Mouse (Mus musculus) MEL (cell line): ENCODE measurements around the gene Sipa1l1. TPM values are rescaled to one million over a fixed set of nuclear protein-coding genes. Genes with fewer than 3 reads are reported as not detected.

ENCODE experiments used
- DNase-seq: peaks from one replicate; pipeline ENCODE4 v3.0.0; 2011; ENCODE audit warnings: low read depth, low spot score
- H3K27ac ChIP-seq: 2 replicates; pipeline ENCODE4 v1.5.1; 2012; ENCODE audit warnings: low read depth, mild to moderate bottlenecking, control low read depth, low read length, moderate library complexity; ENCODE audit not compliant: control insufficient read depth
- H3K27me3 ChIP-seq, 2 experiments: fragments of 150-350 bp in 1 of 2; sonication (generic) in 1 of 2; 2 replicates each; pipeline ENCODE4 v1.6.1; 2012; ENCODE audit warnings: low read length in 2 of 2, mild to moderate bottlenecking in 2 of 2, improper control_type of control experiment in 1 of 2, moderate library complexity in 1 of 2; ENCODE audit not compliant: insufficient read depth in 2 of 2, control insufficient read depth in 1 of 2
- H3K36me3 ChIP-seq, 2 experiments: 2 replicates each; pipeline ENCODE4 v1.6.1; 2012 to 2014; ENCODE audit warnings: low read length in 2 of 2, improper control_type of control experiment in 1 of 2, inconsistent platforms in 1 of 2, mild to moderate bottlenecking in 1 of 2; ENCODE audit not compliant: insufficient read depth in 2 of 2, control insufficient read depth in 1 of 2
- H3K4me1 ChIP-seq, 2 experiments: fragments of 150-350 bp in 1 of 2; sonication (generic) in 1 of 2; 2 replicates each; pipeline ENCODE4 v1.6.1; 2012; ENCODE audit warnings: low read length in 2 of 2, improper control_type of control experiment in 1 of 2, mild to moderate bottlenecking in 1 of 2; ENCODE audit not compliant: insufficient read depth in 2 of 2, control insufficient read depth in 1 of 2
- H3K4me3 ChIP-seq, 2 experiments: fragments of 150-350 bp in 1 of 2; sonication (generic) in 1 of 2; 2 replicates each; pipeline ENCODE4 v1.5.1; 2012; ENCODE audit warnings: low read depth in 2 of 2, low read length in 2 of 2, mild to moderate bottlenecking in 2 of 2, moderate library complexity in 2 of 2, control low read depth in 1 of 2, improper control_type of control experiment in 1 of 2; ENCODE audit not compliant: control insufficient read depth in 1 of 2, insufficient read depth in 1 of 2
- H3K79me2 ChIP-seq: 2 replicates; pipeline ENCODE4 v1.6.1; 2012; ENCODE audit warnings: mild to moderate bottlenecking, low read length, moderate library complexity; ENCODE audit not compliant: control insufficient read depth, poor library complexity, insufficient read depth
- H3K9ac ChIP-seq: 2 replicates; pipeline ENCODE4 v1.6.1; 2012; ENCODE audit warnings: low read depth, mild to moderate bottlenecking, control low read depth, low read length, moderate library complexity; ENCODE audit not compliant: control insufficient read depth, poor library complexity, severe bottlenecking
- H3K9me3 ChIP-seq: fragments of 150-350 bp; sonication (generic); replicated peaks from 2 replicates; pipeline ENCODE4 v1.6.1; 2012; ENCODE audit warnings: mild to moderate bottlenecking, low read length, improper control_type of control experiment, moderate library complexity; ENCODE audit not compliant: insufficient read depth
- E2F4 ChIP-seq: IDR thresholded peaks from 2 replicates; pipeline ENCODE4 v1.6.1; 2011; ENCODE audit warnings: low read depth, low read length, improper control_type of control experiment, borderline replicate concordance
- GABPA ChIP-seq: IDR thresholded peaks from 2 replicates; pipeline ENCODE4 v1.6.1; 2012; ENCODE audit warnings: low read depth, mild to moderate bottlenecking, inconsistent platforms, low read length, improper control_type of control experiment, moderate library complexity
- GATA1 ChIP-seq: IDR thresholded peaks from 2 replicates; pipeline ENCODE4 v1.6.1; 2011; ENCODE audit warnings: low read depth, low read length, improper control_type of control experiment
- POLR2A ChIP-seq, 2 experiments: IDR thresholded peaks; 2 replicates each; pipeline ENCODE4 v1.6.1; 2011 to 2012; ENCODE audit warnings: low read length in 2 of 2, mild to moderate bottlenecking in 2 of 2, control low read depth in 1 of 2, improper control_type of control experiment in 1 of 2, low read depth in 1 of 2, moderate library complexity in 1 of 2; ENCODE audit not compliant: control insufficient read depth in 1 of 2, insufficient read depth in 1 of 2, poor library complexity in 1 of 2
- POLR2AphosphoS2 ChIP-seq: IDR thresholded peaks from 2 replicates; pipeline ENCODE4 v1.6.1; 2011; ENCODE audit warnings: low read length, improper control_type of control experiment
- POLR2AphosphoS5 ChIP-seq: IDR thresholded peaks from 2 replicates; pipeline ENCODE4 v1.6.1; 2012; ENCODE audit warnings: low read depth, borderline replicate concordance, mild to moderate bottlenecking, inconsistent platforms, low read length, moderate library complexity, mixed read lengths
- RAD21 ChIP-seq: IDR thresholded peaks from 2 replicates; pipeline ENCODE4 v1.6.1; 2011; ENCODE audit warnings: mild to moderate bottlenecking, low read depth, low read length, improper control_type of control experiment
- SMC3 ChIP-seq: IDR thresholded peaks from 2 replicates; pipeline ENCODE4 v1.6.1; 2011; ENCODE audit warnings: low read depth, low read length, improper control_type of control experiment
- TAL1 ChIP-seq: IDR thresholded peaks from 2 replicates; pipeline ENCODE4 v1.6.1; 2012; ENCODE audit warnings: mild to moderate bottlenecking, inconsistent platforms, low read length, moderate library complexity, mixed read lengths
- USF1 ChIP-seq: IDR thresholded peaks from 2 replicates; pipeline ENCODE4 v1.6.1; 2014; ENCODE audit warnings: low read depth, mild to moderate bottlenecking, inconsistent platforms, low read length, improper control_type of control experiment, moderate library complexity
- ZKSCAN1 ChIP-seq: IDR thresholded peaks from 2 replicates; pipeline ENCODE4 v1.6.1; 2012; ENCODE audit warnings: low read depth, mild to moderate bottlenecking, inconsistent platforms, low read length, improper control_type of control experiment, moderate library complexity
- polyA plus RNA-seq, 2 experiments: library from polyadenylated mRNA; stranded (reverse) in 1 of 2; unstranded in 1 of 2; fragments of >175 nt in 1 of 2; fragments of >200 nt in 1 of 2; gene quantifications; 2 replicates each; pipeline versions ENCODE4 v1.2.1 to v1.2.4; 2012; ENCODE audit warnings: low replicate concordance in 2 of 2, low read depth in 1 of 2; ENCODE audit not compliant: insufficient read length in 2 of 2, insufficient read depth in 1 of 2, missing spikeins in 1 of 2
- total RNA-seq: library from RNA; depleted of rRNA; stranded (reverse); fragments of 300-350 nt; gene quantifications from 2 replicates; pipeline ENCODE4 v1.2.3, GENCODE M21; 2012

The Sipa1l1 gene
- total and polyA plus RNA-seq, 3 experiments: 18.1 to 42.7 (median 19.3) TPM

DNA sequence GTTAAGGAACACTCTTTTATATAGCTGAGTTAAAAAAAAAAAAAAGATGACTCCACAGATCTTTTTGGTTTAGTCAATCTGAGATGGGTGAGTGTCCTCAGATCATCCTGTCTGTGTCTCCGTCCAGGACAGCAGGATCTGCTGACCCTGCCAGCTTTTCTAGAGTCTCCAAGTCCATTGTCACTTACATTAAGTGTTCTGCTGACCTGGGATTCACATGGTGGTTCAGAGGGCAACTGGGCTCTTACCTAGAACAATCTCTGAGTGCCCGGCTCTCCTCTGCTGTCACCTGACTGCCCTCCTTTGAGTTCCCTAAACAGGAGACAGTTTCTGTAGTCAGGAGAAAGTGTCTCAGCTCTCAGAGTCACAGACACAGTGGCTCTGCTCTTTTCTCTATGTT, 229.8 kb downstream of the Sipa1l1 start:
- Histone ChIP-seq H3K4me3 (no peak overlapping the region), H3K79me2 (no peaks in the 10 kb centered on the region), H3K36me3 (peaks cover 0 to 4% of the 10 kb centered on the region in 2 experiments; a peak in 1 of 4 replicates), H3K9me3 (no peaks in the 10 kb centered on the region), H3K27ac (no peak overlapping the region)
- TF ChIP-seq GABPA (no peak), POLR2AphosphoS2 (no peak), POLR2A (IDR thresholded peaks at IDR 0.05; ENCODE audit: control insufficient read depth in 1 of 2, insufficient read depth in 1 of 2, low read depth in 1 of 2, low read length in 2 of 2, poor library complexity in 1 of 2) (no peak), RAD21 (no peak), E2F4 (no peak), TAL1 (no peak)
- TF ChIP-seq, all 39 proteins: peak for 0
- Histone ChIP-seq H3K4me1 (no peaks in the 10 kb centered on the region), H3K27me3 (no peaks in the 10 kb centered on the region), H3K9ac (no peak overlapping the region)
- DNase-seq: no peak

DNA sequence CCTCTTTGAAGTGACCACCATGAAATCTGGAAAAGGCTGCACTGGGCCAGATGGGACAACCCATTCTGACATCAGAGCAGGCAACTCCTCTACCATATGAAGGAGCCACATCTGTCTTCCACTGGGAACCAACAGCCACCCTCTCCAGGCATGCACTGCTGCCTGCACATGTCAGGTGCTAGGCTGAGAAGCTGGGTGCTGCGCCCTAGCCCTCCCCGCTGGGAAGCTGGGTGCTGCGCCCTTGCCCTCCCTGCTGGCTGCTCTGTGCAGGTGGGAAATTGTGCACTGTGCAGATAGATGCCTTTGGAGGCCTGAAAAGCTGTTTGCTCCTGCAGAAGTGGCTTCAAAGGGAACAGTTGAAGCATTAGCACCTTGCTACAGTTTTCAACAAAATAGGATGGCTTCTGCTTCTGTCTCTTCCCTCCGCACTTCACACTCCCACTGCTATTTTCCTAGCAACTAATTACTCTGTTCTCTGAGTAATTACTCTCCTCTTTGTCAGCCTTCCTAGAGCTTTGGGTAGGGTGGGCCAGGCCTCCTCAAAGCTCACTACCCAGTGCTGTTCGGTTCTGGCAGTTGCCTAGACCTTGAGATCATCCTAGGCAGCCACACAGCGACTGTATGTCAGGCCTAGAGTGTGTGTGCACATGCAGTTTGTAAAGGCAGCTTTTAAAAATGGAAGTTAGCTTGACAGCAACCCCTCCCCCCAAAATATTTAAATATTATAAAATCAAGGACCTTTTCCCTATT, 231.0 kb downstream of the Sipa1l1 start:
- Histone ChIP-seq H3K36me3 (peaks cover 0 to 4% of the 10 kb centered on the region in 2 experiments; a peak in 1 of 4 replicates), H3K79me2 (no peaks in the 10 kb centered on the region)
- no peak for TF ChIP-seq ZKSCAN1
- no peak for TF ChIP-seq GATA1
- TF ChIP-seq, all 39 proteins: peak for 0
- no peak overlapping the region for H3K4me3 ChIP-seq
- no peaks in the 10 kb centered on the region for H3K4me1 ChIP-seq
- no peak overlapping the region for H3K9ac ChIP-seq
- H3K27ac ChIP-seq: no peak overlapping the region
- no peaks in the 10 kb centered on the region for H3K27me3 ChIP-seq
- DNase-seq: no peak
- no peaks in the 10 kb centered on the region for H3K9me3 ChIP-seq

DNA sequence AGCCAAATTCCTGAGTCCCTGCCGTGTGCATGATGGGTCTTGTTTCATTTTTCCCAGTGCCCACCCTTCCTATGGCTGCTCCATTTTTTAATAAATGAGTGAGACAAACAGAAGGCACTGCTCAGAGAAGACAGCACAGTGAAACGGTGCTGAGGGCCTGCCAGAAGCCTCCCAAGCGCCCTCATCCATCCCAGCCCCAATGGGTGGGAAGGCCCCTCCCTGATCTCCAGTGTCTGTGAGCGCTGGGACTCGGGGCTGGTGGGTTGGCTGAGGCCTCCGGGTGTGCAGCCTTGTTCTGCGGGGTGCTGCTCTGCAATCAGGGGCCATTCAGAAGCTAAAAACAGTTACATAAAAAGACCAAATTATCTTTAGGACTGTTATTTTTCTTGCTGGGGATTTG, 231.7 kb downstream of the Sipa1l1 start:
- Histone ChIP-seq H3K36me3 (peaks cover 0 to 4% of the 10 kb centered on the region in 2 experiments; a peak in 1 of 4 replicates), H3K4me3 (no peak overlapping the region), H3K27ac (no peak overlapping the region), H3K4me1 (no peaks in the 10 kb centered on the region), H3K9me3 (no peaks in the 10 kb centered on the region), H3K79me2 (no peaks in the 10 kb centered on the region), H3K27me3 (no peaks in the 10 kb centered on the region), H3K9ac (no peak overlapping the region)
- TF ChIP-seq USF1 (no peak), POLR2AphosphoS5 (no peak), SMC3 (no peak)
- no peak for DNase-seq
